Comparison of ENCODE assay signal across 15 mouse cellular contexts in the genomic region with DNA sequence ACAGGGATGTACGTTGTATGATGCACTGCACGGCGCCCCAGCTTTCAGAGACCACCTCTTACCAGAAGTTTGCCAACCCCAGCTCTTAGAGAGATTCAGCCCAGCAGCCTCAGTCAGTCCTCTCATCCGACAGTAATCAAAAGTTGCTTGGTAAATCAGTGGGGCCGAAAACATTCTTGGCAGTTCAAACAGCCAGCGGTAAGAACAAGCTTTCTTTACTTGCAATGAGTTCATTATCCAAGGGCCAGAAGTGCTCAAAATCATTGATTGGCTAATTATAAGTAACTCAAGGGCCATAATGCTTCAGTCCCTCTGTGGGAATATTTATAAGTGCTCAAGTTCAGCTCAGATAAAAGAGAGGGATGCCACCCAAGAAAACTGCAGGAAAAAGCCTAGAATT.
DNase-seq lines count a peak whose midpoint lies in the region; ATAC-seq lines count a peak whose summit lies in the region.
"Had no signal": no experiment of that assay in that cellular context is flagged by ENCODE, and none has a peak within 500 bp of the region (broad histone marks: within the 10 kb centered on the region; RNA-seq: fewer than 3 reads in every experiment).

No protein-coding gene starts in this region.

- no peak for DNase-seq in heart, adult 8-10 months (ENCODE audit: low spot score)
- no peak for DNase-seq in neural tube, embryonic 11.5 days (ENCODE audit: low spot score)
- no peak for DNase-seq in neural tube, embryonic 10.5 days (ENCODE audit: extremely low spot score, low spot score)
- DNase-seq in left cerebral cortex, postnatal 14 days (ENCODE audit: low spot score in 2 of 2): no peak
- no peak for DNase-seq in lung, postnatal 10 days
- DNase-seq: cerebellum, postnatal 25 days; gastrocnemius, postnatal 10 days; heart, postnatal 36 days; kidney, postnatal 10 days; lung, postnatal 4 days; right cerebral cortex, postnatal 14 days; thymus, postnatal 25 days had no signal

- H3K27me3 ChIP-seq in heart, embryonic 15.5 days: no peaks in the 10 kb centered on the region
- H3K27me3 ChIP-seq in neural tube, embryonic 11.5 days (ENCODE audit: control insufficient read depth, insufficient read depth, low read length): no peaks in the 10 kb centered on the region
- H3K27me3 ChIP-seq in hindbrain, embryonic 12.5 days: no peaks in the 10 kb centered on the region
- H3K27me3 ChIP-seq: liver, embryonic 12.5 days had no signal

- no peaks in the 10 kb centered on the region; the same call in 1 of the 2 replicates for H3K36me3 ChIP-seq in heart, embryonic 15.5 days
- no peaks in the 10 kb centered on the region for H3K36me3 ChIP-seq in neural tube, embryonic 11.5 days (ENCODE audit: control insufficient read depth, insufficient read depth, low read length)
- H3K36me3 ChIP-seq in hindbrain, embryonic 12.5 days: 0 out of 2 replicates have a peak, but pooled peaks cover 6% of the 10 kb centered on the region
- H3K36me3 ChIP-seq: liver, embryonic 12.5 days had no signal

- H3K4me1 ChIP-seq in heart, embryonic 15.5 days (replicated peaks): peaks cover 6% of the 10 kb centered on the region; the same call in 1 of the 2 replicates
- no peaks in the 10 kb centered on the region; the same call in 1 of the 2 replicates for H3K4me1 ChIP-seq in neural tube, embryonic 11.5 days (ENCODE audit: control insufficient read depth, insufficient read depth, low read length)
- peaks cover 11% of the 10 kb centered on the region for H3K4me1 ChIP-seq in hindbrain, embryonic 12.5 days

- no peak overlapping the region for H3K4me3 ChIP-seq in heart, embryonic 15.5 days
- no peak overlapping the region for H3K4me3 ChIP-seq in neural tube, embryonic 11.5 days (ENCODE audit: low read depth, low read length)
- no peak overlapping the region for H3K4me3 ChIP-seq in hindbrain, embryonic 12.5 days
- H3K4me3 ChIP-seq: liver, embryonic 12.5 days had no signal

- peak overlapping the region; percentile 43; the same call in 1 of the 2 replicates for H3K27ac ChIP-seq in heart, embryonic 15.5 days
- peak overlapping the region; percentile 72 for H3K27ac ChIP-seq in neural tube, embryonic 11.5 days (ENCODE audit: low read depth, low read length)
- peak overlapping the region; percentile 30; the same call in 1 of the 2 replicates for H3K27ac ChIP-seq in hindbrain, embryonic 12.5 days
- H3K27ac ChIP-seq: liver, embryonic 12.5 days had no signal

- ATAC-seq in heart, embryonic 15.5 days (replicated peaks; ENCODE audit: insufficient number of reproducible peaks, insufficient read depth, low FRiP score, low read depth): no peak
- ATAC-seq in neural tube, embryonic 11.5 days (ENCODE audit: insufficient read depth, low FRiP score, low TSS enrichment): no peak
- ATAC-seq in hindbrain, embryonic 12.5 days (ENCODE audit: low FRiP score): no peak

- no peak overlapping the region for H3K9ac ChIP-seq in heart, embryonic 15.5 days
- no peak overlapping the region for H3K9ac ChIP-seq in neural tube, embryonic 11.5 days (ENCODE audit: low read length)
- no peak overlapping the region for H3K9ac ChIP-seq in hindbrain, embryonic 12.5 days
- H3K9ac ChIP-seq: liver, embryonic 12.5 days had no signal

- intact Hi-C loops in left cerebral cortex, postnatal 14 days (cut with DNase I): no loop called here

- no peak overlapping the region for H3K4me2 ChIP-seq in heart, embryonic 15.5 days
- no peak overlapping the region for H3K4me2 ChIP-seq in neural tube, embryonic 11.5 days (ENCODE audit: low read depth)
- no peak overlapping the region for H3K4me2 ChIP-seq in hindbrain, embryonic 12.5 days (replicated peaks)
- H3K4me2 ChIP-seq: liver, embryonic 12.5 days had no signal

- WGBS in heart, embryonic 15.5 days: 88% methylated on average over 6 of the region's 6 CpGs
- 92% methylated on average over 6 of the region's 6 CpGs for WGBS in neural tube, embryonic 11.5 days
- 85% methylated on average over 6 of the region's 6 CpGs for WGBS in hindbrain, embryonic 12.5 days

- H3K9me3 ChIP-seq in heart, embryonic 15.5 days (replicated peaks): peaks cover 9% of the 10 kb centered on the region; the same call in 1 of the 2 replicates
- peaks cover 8% of the 10 kb centered on the region; the same call in 1 of the 2 replicates for H3K9me3 ChIP-seq in neural tube, embryonic 11.5 days (ENCODE audit: control insufficient read depth, low read length)
- H3K9me3 ChIP-seq in hindbrain, embryonic 12.5 days (replicated peaks): peaks cover 19% of the 10 kb centered on the region
